Mouse (Mus musculus) CH12.LX (cell line): ENCODE measurements around the gene Fam120a.

Experiments
- CTCF ChIP-seq, 2 experiments: IDR thresholded peaks in 1 of 2; conservative IDR thresholded peaks in 1 of 2; 2 replicates each; pipeline ENCODE4 v1.5.1; 2011 to 2012; ENCODE audit warnings: low read depth in 2 of 2, low read length in 2 of 2, improper control_type of control experiment in 1 of 2, inconsistent platforms in 1 of 2, mild to moderate bottlenecking in 1 of 2, moderate library complexity in 1 of 2
- E2F4 ChIP-seq: IDR thresholded peaks from 2 replicates; pipeline ENCODE4 v1.6.1; 2011; ENCODE audit warnings: low read depth, low read length, improper control_type of control experiment; ENCODE audit not compliant: insufficient replicate concordance
- MXI1 ChIP-seq: IDR thresholded peaks from 2 replicates; pipeline ENCODE4 v1.6.1; 2011; ENCODE audit warnings: mild to moderate bottlenecking, low read depth, low read length, improper control_type of control experiment
- POLR2A ChIP-seq: IDR thresholded peaks from 2 replicates; pipeline ENCODE4 v1.6.1; 2011; ENCODE audit warnings: low read depth, mild to moderate bottlenecking, improper control_type of control experiment, low read length
- SIN3A ChIP-seq: IDR thresholded peaks from 2 replicates; pipeline ENCODE4 v1.6.1; 2012; ENCODE audit warnings: low read length, improper control_type of control experiment, inconsistent platforms
- ZC3H11A ChIP-seq: IDR thresholded peaks from 2 replicates; pipeline ENCODE4 v1.6.1; 2012; ENCODE audit warnings: low read depth, mild to moderate bottlenecking, inconsistent platforms, low read length, improper control_type of control experiment

DNA sequence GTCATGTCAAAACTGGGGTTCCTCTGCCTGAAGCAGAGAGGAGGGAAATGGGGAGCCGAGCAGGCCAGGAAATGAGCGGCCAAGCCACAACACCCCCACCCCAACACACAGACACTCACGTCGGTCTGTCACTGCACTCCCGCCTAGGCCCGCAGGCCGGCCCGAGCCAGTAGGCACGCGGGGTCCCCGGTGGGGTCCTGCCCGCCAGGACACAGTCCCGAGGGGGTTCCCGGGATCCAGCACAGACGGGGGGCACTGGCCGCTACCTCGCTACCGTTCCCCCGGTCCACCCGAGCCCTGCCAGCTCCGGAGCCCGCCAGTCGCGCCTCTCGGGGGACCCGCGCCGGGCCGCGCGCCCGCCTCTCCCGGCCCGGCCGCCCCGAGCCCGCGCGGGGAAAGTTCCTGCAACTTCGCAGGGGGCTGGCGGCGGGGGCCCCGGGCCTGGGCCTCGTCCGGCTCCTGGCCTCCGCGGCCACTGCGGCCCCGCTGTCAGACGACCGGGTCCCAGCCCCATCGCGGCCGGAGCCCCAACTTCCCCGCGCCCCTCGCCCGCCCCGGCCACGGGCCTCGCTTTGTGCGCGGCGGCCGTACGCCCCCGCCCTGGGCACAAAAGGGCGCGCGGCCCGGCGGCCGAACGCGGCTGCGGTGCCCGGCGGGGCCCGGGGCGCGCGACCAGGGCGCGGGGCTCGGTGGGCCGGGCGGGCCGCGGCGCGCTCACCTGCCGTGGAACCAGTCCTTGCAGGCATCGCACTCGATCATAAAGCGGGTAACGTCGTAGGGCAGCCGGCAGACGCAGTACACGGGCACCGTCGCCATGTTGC is 97.7 kb downstream of the Fam120a start:
- TF ChIP-seq MXI1 (no peak), CTCF (conservative IDR thresholded peaks at IDR 0.05 in 1 of 2, IDR thresholded peaks at IDR 0.05 in 1 of 2; ENCODE audit: low read depth in 2 of 2, low read length in 2 of 2) (no peak), E2F4 (no peak), POLR2A (no peak), ZC3H11A (no peak), SIN3A (no peak)
